Mouse (Mus musculus): ENCODE measurements around the gene Sgip1.
A peak's percentile ranks its signal among the peaks of the same experiment; 100 is the strongest.

The Sgip1 gene

DNA sequence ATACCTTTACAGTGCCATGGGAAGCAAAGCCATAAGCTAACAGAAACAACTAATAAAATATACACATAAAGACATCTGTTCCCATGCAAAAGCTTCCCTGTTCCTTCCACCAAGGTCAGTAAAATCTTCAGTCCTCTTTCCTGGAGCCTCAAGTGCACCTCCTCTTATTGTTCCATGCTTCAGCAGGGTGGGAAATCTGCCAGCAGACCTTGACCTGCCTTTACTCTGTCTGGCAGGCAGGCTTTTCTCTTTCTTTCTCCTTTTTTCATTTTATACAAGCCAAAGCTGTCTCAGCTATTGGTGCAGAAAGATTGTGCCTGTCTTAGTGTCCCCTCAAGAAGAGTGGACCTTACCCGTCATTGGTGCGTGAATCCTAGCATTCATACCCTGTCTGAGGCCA, 154.8 kb downstream of the Sgip1 start:
- DNase-seq (ENCODE audit: low read depth), result no peak

DNA sequence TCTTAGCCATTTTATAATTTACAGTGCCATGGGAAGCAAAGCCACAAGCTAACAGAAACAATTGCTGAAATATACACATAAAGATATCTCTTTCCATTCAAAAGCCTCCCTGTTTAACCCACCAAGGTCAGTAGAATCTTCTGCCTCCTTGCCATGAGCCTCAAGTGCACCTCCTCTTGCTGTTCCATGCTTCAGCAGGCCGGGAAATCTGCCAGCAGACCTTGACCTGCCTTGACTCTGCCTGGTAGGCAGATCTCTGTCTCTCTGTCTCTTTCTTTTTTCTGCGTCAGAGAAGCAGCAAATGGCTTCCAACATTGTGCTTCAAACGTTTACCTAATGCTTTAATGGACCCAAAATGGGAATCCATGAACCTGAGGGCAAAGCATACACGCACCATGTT, 157.9 kb downstream of the Sgip1 start:
- DNase-seq (ENCODE audit: low read depth), result no peak

DNA sequence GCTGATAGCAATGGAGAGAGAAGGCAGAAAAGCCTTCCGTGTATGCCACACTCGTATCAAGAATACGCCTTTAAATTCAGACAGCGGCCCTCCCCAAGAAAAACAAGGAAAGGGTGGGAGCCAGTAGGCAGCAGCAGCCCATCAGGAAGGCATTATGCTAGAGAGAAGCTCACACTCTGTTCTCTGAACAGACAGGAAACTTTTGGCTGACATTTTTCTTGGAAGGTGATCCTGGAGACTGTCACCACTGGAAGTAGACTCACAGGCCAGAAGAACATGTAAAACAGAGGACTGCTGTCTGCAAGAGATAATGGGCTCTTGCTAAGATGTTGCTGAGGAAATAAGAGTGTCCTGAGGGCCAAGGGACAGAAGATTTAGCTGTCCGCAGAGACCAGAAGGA, 158.6 kb downstream of the Sgip1 start:
- DNase-seq (ENCODE audit: low read depth), result no peak

- no peak for DNase-seq (ENCODE audit: low read depth)
Observed at GRCm38 (mm10) chr4:102900166-102900565, 159.1 kb downstream of the Sgip1 start.

- DNase-seq (ENCODE audit: low read depth), result no peak
Observed at GRCm38 (mm10) chr4:102907843-102908427, 166.8 kb downstream of the Sgip1 start.

- DNase-seq (ENCODE audit: low read depth), result no peak
Observed at GRCm38 (mm10) chr4:102910191-102910590, 169.1 kb downstream of the Sgip1 start.

DNA sequence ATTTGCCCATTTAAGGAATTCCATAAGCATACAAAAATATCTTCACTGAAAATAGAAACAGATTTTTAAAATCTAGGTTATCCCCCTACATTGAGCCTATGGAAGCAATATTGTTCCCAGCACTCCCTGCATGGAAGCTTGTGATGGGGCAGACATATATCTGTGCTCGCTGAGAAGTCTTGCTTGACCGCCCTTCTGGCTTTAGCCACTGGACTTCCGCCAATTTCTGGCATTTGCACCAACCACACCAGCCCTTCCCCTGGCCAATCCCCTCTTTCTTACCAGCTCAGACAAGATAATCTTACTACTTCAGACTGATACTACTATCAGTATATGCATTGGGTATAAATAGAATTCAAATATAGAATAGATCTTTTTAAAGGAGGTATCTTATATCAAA, 172.1 kb downstream of the Sgip1 start:
- no peak for DNase-seq (ENCODE audit: low read depth)

DNA sequence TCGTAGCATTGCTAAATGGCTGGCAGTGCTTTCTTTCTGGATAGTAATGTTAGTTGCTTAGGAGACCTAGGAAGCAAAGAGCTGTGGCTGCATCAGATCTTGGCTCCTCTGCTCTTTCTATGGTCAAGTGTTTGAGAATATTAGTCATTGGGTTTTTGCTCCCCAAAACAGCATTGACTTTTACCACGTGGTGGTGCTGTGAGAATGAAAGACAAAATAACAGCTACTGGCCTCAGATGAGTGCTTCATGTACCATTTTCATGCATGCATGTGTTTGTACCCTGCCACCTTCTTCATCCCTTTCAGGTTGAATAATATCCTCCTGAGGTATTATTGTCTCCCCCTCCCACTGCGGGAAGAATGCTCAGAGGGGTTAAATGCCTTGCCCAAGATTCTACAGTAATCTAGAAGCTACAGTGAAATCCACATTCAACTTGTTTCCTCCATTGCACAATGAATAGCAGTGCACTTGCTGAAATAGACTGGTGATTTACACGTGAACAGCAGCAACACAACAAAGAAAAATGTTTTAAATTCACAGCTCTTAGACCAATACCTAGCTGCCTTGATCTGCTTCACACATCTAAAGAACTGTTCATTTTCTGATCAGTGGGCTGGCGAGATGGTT, 172.7 kb downstream of the Sgip1 start:
- DNase-seq (ENCODE audit: low read depth), result peak; percentile 39

DNA sequence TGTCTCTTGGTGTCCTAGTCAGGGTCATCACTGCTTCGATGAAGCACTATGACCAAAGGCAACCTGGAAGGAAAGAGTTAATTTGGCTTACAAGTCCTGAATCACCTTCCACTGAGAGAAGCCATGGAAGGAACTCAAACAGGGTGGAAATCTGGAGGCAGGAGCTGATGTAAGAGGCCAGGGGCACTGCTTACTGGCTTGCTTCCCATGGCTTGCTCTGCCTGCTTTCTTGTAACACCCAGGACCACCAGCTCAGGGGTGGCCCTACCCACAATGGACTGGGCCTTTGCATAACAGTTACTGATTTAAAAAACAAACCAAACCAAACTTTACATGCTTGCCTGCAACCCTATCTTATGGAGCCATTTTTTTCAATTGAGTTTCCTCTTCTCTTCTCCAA, 177.1 kb downstream of the Sgip1 start:
- no peak for DNase-seq (ENCODE audit: low read depth)

- no peak for DNase-seq (ENCODE audit: low read depth)
Observed at GRCm38 (mm10) chr4:102929491-102929890, 188.4 kb downstream of the Sgip1 start.

- peak; percentile 37 for DNase-seq (ENCODE audit: low read depth)
Observed at GRCm38 (mm10) chr4:102930679-102931078, 189.6 kb downstream of the Sgip1 start.

DNA sequence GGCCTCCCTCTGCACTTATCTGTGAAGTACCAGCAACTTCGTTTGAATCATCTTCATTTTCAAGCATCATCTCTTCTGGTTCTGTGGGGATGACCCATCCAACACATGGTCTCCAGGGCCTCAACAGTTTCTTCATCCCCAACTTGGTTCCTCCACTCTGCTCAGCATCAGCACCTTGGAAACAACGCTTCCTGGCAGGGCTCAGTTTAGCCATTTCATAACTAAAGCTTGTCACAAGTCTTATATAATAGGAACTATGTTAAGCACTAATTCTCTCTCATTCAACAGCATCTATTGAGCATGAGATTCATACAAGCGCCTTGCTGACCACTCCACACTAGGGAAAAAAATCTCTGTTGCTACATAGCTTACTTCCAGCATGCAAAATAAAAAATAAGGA, 199.2 kb downstream of the Sgip1 start:
- DNase-seq (ENCODE audit: low read depth), result no peak

GRCm38 (mm10) chr4:102940738-102941137, 199.6 kb downstream of the Sgip1 start:
- DNase-seq (ENCODE audit: low read depth), result no peak

- DNase-seq (ENCODE audit: low read depth), result peak; percentile 28
Observed at GRCm38 (mm10) chr4:102944325-102944724, 203.2 kb downstream of the Sgip1 start.

- DNase-seq (ENCODE audit: low read depth), result no peak
Observed at GRCm38 (mm10) chr4:102952476-102952875, 211.4 kb downstream of the Sgip1 start.

- no peak for DNase-seq (ENCODE audit: low read depth)
Observed at GRCm38 (mm10) chr4:102955294-102955956, 214.3 kb downstream of the Sgip1 start.

DNA sequence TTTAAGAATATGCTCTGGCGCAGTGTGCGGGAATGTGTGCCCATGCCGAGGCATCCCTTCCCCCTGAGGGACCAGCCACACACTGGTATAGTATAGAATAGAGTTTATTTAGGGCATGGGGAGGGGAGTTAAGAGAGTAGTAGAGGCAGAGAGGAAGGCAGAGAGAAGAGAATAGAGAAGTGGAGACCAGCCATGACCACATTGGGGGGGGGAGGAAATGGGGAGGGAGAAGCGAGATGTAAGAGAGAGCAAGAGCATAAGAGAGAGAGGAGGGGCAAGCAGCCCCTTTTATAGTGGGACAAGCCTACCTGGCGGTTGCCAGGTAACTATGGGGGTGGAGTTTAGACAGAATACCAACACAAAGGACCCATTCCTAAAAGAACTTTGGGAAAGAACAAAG, 218.3 kb downstream of the Sgip1 start:
- no peak for DNase-seq (ENCODE audit: low read depth)

DNA sequence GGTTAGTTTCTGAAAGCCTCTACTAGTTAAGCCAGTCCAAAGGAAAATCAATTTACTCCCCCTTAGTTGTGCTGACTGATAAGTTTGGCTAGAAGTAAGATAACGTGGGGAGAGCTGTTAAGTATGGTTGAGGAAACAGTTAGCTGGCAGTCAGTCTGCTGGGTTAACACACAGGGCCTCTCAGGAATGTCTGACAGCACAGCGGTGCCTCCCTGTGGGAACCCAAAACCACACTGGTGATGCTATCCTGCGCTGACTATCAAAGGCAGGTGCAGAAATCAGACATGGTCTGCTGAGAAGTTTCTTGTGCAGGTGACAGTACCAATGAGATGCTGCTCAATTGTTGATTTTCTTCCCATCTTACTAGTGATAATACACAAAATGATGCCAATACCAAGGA, 223.1 kb downstream of the Sgip1 start:
- DNase-seq (ENCODE audit: low read depth), result no peak

GRCm38 (mm10) chr4:102967811-102968210, 226.7 kb downstream of the Sgip1 start:
- DNase-seq (ENCODE audit: low read depth), result no peak

- DNase-seq (ENCODE audit: low read depth), result no peak
Observed at GRCm38 (mm10) chr4:102969599-102969998, 228.5 kb downstream of the Sgip1 start.

- DNase-seq (ENCODE audit: low read depth), result no peak
Observed at GRCm38 (mm10) chr4:102971159-102971558, 230.1 kb downstream of the Sgip1 start.

- DNase-seq (ENCODE audit: low read depth), result no peak
Observed at GRCm38 (mm10) chr4:102972071-102972470, 231.0 kb downstream of the Sgip1 start.

DNA sequence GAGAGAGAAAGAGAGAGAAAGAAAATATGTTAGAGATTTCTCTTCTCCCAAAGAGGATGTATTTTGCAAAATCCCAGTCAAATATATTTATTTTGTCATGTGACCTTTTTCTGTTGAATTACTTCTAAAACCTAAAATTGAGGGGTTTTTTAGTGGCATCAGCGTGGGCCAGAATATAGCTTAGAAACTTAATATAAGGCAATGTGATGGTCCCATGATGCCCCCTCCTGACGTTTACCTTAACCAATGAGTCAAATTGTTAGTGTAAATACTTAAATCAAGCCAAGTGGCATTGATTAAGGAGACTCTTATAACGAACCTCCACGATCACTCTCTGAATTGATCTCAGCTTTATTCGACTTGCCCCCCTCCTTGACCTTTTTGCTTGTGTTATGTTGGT, 233.1 kb downstream of the Sgip1 start:
- no peak for DNase-seq (ENCODE audit: low read depth)
